Mouse (Mus musculus): ENCODE measurements around the gene Gse1.

- TF ChIP-seq GATA1 (IDR thresholded peaks at IDR 0.05; ENCODE audit: low read length) (peak; percentile 99), TAL1 (IDR thresholded peaks at IDR 0.05; ENCODE audit: low read length) (peak; percentile 98)
Measured at GRCm38 (mm10) chr8:120371725-120372457, 143.6 kb downstream of the Gse1 start.
